Mouse (Mus musculus): ENCODE measurements around the gene Prickle4.
A peak's percentile ranks its signal among the peaks of the same experiment; 100 is the strongest.

GRCm38 (mm10) chr17:47736856-47737255 is 42.3 kb upstream of the Prickle4 start, which contains the start of gene Tfeb:
- TF ChIP-seq CTCF (IDR thresholded peaks at IDR 0.05; ENCODE audit: low read depth) (peak; percentile 91), EP300 (IDR thresholded peaks at IDR 0.05; ENCODE audit: low read depth) (no peak)
